Mouse (Mus musculus): ENCODE measurements around the gene Gnai2. TPM values are rescaled to one million over a fixed set of nuclear protein-coding genes. Genes with fewer than 3 reads are reported as not detected.
"Not testable (repeated sequence)": the region's sequence is repeated elsewhere in the genome, so short reads cannot be mapped to it uniquely, and the experiment has no call there.

Gene Gnai2
- polyA plus RNA-seq, 1 experiment: 526 TPM

GRCm38 (mm10) chr9:107576357-107577107 is 58.6 kb downstream of the Gnai2 start, which contains the start of gene Hyal1:
Hyal1 (plus strand) TSS chr9:107576927.
- 9% methylated on average over 16 of the region's 16 CpGs for WGBS
- no peak for DNase-seq (ENCODE audit: low read depth, low spot score)

GRCm38 (mm10) chr9:107575579-107576356 is 59.4 kb downstream of the Gnai2 start:
- WGBS: 27% methylated on average over 14 of the region's 14 CpGs
- peak; percentile 78 for DNase-seq (ENCODE audit: low read depth, low spot score)

- 85% methylated on average over 6 of the region's 6 CpGs for WGBS
- not testable (repeated sequence) for DNase-seq (ENCODE audit: low read depth, low spot score)
Measured at GRCm38 (mm10) chr9:107573774-107574173, 61.4 kb downstream of the Gnai2 start.

- DNase-seq (ENCODE audit: low read depth, low spot score): no peak
- 98% methylated on average over 2 of the region's 2 CpGs for WGBS
Measured at GRCm38 (mm10) chr9:107572327-107572662, 62.9 kb downstream of the Gnai2 start.

GRCm38 (mm10) chr9:107571534-107572326 is 63.4 kb downstream of the Gnai2 start:
- WGBS: 66% methylated on average over 22 of the region's 22 CpGs
- DNase-seq (ENCODE audit: low read depth, low spot score): no peak

GRCm38 (mm10) chr9:107570845-107571244 is 64.3 kb downstream of the Gnai2 start:
- WGBS: 40% methylated on average over 21 of the region's 21 CpGs

GRCm38 (mm10) chr9:107570016-107570415 is 65.2 kb downstream of the Gnai2 start:
- 27% methylated on average over 13 of the region's 13 CpGs for WGBS
- DNase-seq (ENCODE audit: low read depth, low spot score): no peak

More at GRCm38 (mm10) chr9:107570845-107571244, 64.3 kb downstream of the Gnai2 start:
- DNase-seq (ENCODE audit: low read depth, low spot score): no peak

GRCm38 (mm10) chr9:107569270-107569669 is 65.9 kb downstream of the Gnai2 start:
- under 1% methylated on average over 23 of the region's 23 CpGs for WGBS
- no peak for DNase-seq (ENCODE audit: low read depth, low spot score)

- DNase-seq (ENCODE audit: low read depth, low spot score): peak; percentile 82
Measured at GRCm38 (mm10) chr9:107568331-107569261, 66.6 kb downstream of the Gnai2 start.

GRCm38 (mm10) chr9:107567702-107568319 is 67.4 kb downstream of the Gnai2 start, which contains the start of gene Hyal2:
Hyal2 (plus strand) TSS chr9:107567945.
- 16% methylated on average over 18 of the region's 18 CpGs for WGBS
- DNase-seq (ENCODE audit: low read depth, low spot score): no peak

More at GRCm38 (mm10) chr9:107568331-107569261, 66.6 kb downstream of the Gnai2 start:
- WGBS: 0% methylated on average over 41 of the region's 41 CpGs

GRCm38 (mm10) chr9:107566855-107567254 is 68.3 kb downstream of the Gnai2 start:
- 29% methylated on average over 3 of the region's 3 CpGs for WGBS
- no peak for DNase-seq (ENCODE audit: low read depth, low spot score)

- DNase-seq (ENCODE audit: low read depth, low spot score): peak; percentile 83
- 14% methylated on average over 15 of the region's 15 CpGs for WGBS
Measured at GRCm38 (mm10) chr9:107566041-107566709, 69.0 kb downstream of the Gnai2 start.

- not testable (repeated sequence) for DNase-seq (ENCODE audit: low read depth, low spot score)
- 48% methylated on average over 5 of the region's 5 CpGs for WGBS
Measured at GRCm38 (mm10) chr9:107565556-107565955, 69.6 kb downstream of the Gnai2 start.

Other genes with a start within 250 kb of the Gnai2 start
- gene Cacna2d2, start 235.8 kb downstream of the Gnai2 start, polyA plus RNA-seq (2012; rRNA removed): 2.2 and 4.1 TPM in 2 replicates
- 48.8 and 55.0 TPM in 2 replicates for gene Tmem115, start 101.4 kb downstream of the Gnai2 start, polyA plus RNA-seq (2012; rRNA removed)
- gene Cyb561d2, start 93.2 kb downstream of the Gnai2 start, polyA plus RNA-seq (2012; rRNA removed): 42.8 and 43.7 TPM in 2 replicates
- gene Nprl2, start 93.1 kb downstream of the Gnai2 start, polyA plus RNA-seq (2012; rRNA removed): 27.7 and 31.6 TPM in 2 replicates
- gene Zmynd10, start 88.1 kb downstream of the Gnai2 start, polyA plus RNA-seq (2012; rRNA removed): 0.29 and 0.40 TPM in 2 replicates
- gene Rassf1, start 83.8 kb downstream of the Gnai2 start, polyA plus RNA-seq (2012; rRNA removed): 28.6 and 37.1 TPM in 2 replicates
- 45.2 and 46.3 TPM in 2 replicates for gene Tusc2, start 72.1 kb downstream of the Gnai2 start, polyA plus RNA-seq (2012; rRNA removed)
- 76.1 and 127 TPM in 2 replicates for gene Hyal2, start 67.4 kb downstream of the Gnai2 start, polyA plus RNA-seq (2012; rRNA removed)
- gene Hyal1, start 58.4 kb downstream of the Gnai2 start, polyA plus RNA-seq (2012; rRNA removed): 1.7 and 4.5 TPM in 2 replicates
- 19.0 and 29.1 TPM in 2 replicates for gene Naa80, start 56.5 kb downstream of the Gnai2 start, polyA plus RNA-seq (2012; rRNA removed)
- gene Hyal3, start 54.5 kb downstream of the Gnai2 start, polyA plus RNA-seq (2012; rRNA removed): 0.36 and 0.57 TPM in 2 replicates
- gene Ifrd2, start 47.7 kb downstream of the Gnai2 start, polyA plus RNA-seq (2012; rRNA removed): 60.1 and 74.4 TPM in 2 replicates
- 38.6 and 47.6 TPM in 2 replicates for gene Sema3b, start 26.1 kb downstream of the Gnai2 start, polyA plus RNA-seq (2012; rRNA removed)
- 1.5 and 1.7 TPM in 2 replicates for gene Slc38a3, start 34.2 kb upstream of the Gnai2 start, polyA plus RNA-seq (2012; rRNA removed)
- 0.35 and 0.55 TPM in 2 replicates for gene Gnat1, start 44.3 kb upstream of the Gnai2 start, polyA plus RNA-seq (2012; rRNA removed)
- gene Sema3f, start 75.1 kb upstream of the Gnai2 start, polyA plus RNA-seq (2012; rRNA removed): 14.1 and 20.1 TPM in 2 replicates
- gene Rbm5, start 135.6 kb upstream of the Gnai2 start, polyA plus RNA-seq (2012; rRNA removed): 37.9 and 62.1 TPM in 2 replicates
- 19.0 and 24.5 TPM in 2 replicates for gene Rbm6, start 237.9 kb upstream of the Gnai2 start, polyA plus RNA-seq (2012; rRNA removed)